Mouse (Mus musculus): ENCODE data around the gene Farp2. TPM values are rescaled to one million over a fixed set of nuclear protein-coding genes. Genes with fewer than 3 reads are reported as not detected.

Farp2 gene
- polyA plus RNA-seq, 1 experiment from 2014 or later: 3.4 TPM

DNA sequence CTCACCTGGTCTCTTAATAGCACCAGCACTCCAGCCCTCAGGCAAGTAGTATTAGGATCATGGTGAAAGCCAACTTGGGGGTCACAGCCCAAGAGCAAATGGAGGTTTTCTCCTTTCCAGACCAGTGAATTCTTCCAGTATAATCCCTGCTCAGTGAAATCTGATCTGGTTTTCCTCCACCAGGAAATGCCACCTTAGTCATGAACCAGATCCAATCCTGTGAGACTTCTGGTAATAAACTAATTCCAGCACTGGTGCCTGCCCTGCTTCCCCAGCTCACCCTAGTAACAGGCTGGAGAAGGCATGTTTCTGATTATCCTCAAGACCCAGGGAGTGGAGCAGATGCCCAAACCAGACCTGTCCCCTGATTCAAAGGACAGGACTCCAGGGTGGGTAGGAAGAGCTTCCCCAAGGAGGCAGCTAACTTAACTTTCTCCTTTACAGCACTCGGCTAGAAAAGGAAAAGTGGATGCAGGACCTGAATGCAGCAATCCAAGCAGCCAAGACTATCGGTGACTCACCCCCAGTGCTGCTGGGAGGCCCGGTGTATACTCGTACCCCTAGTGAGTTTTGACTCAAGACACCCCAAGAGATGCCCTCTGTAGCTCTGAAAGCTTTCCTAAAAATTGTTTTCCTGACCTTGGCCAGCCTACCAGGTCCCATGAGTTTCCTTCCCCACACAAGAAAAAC lies 106.3 kb downstream of the Farp2 start:
- no peak for TF ChIP-seq EP300 (IDR thresholded peaks at IDR 0.05)
- TF ChIP-seq CTCF (IDR thresholded peaks at IDR 0.05): no peak

DNA sequence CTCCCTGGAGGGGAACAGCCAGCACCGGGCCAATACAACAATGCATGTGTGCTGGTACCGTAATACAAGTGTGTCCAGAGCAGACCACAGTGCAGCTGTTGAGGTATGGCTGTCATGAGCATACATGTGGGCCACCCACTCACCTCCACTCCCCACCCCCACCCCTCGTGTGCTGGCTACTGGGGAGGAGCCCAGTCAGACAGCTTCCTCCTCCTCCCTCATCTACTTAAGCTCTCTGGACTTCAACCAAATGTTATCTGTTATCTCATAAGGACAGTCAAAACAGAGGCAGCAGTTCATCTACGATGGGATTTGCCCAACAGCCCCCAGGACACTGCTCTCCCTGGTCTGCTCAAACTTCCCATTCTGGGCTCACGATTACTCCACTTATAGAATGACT lies 107.1 kb downstream of the Farp2 start:
- 61% methylated on average over 5 of the region's 5 CpGs for WGBS
- ATAC-seq (no peak), DNase-seq (ENCODE audit: low spot score) (no peak)
- TF ChIP-seq CTCF (IDR thresholded peaks at IDR 0.05): no peak
- no peak for TF ChIP-seq EP300 (IDR thresholded peaks at IDR 0.05)
- H3K27me3 ChIP-seq (replicated peaks; ENCODE audit: insufficient read depth, low read length): no peaks in the 10 kb centered on the region
- no peak overlapping the region for H3K27ac ChIP-seq (ENCODE audit: low read length)
- no peaks in the 10 kb centered on the region for H3K9me3 ChIP-seq (ENCODE audit: low read length)
- H3K4me3 ChIP-seq (ENCODE audit: low read depth, low read length): no peak overlapping the region
- H3K36me3 ChIP-seq (ENCODE audit: insufficient read depth, low read length): peaks cover 31% of the 10 kb centered on the region
- H3K4me2 ChIP-seq (replicated peaks; ENCODE audit: low read depth, low read length): no peak overlapping the region
- H3K4me1 ChIP-seq (ENCODE audit: insufficient read depth, low read depth, low read length): no peaks in the 10 kb centered on the region
- no peak overlapping the region for H3K9ac ChIP-seq (replicated peaks; ENCODE audit: low read depth)

More for the DNA sequence above, 106.3 kb downstream of the Farp2 start:
- Histone ChIP-seq H3K9ac (replicated peaks; ENCODE audit: low read depth) (no peak overlapping the region), H3K36me3 (ENCODE audit: insufficient read depth, low read length) (peaks cover 24% of the 10 kb centered on the region), H3K4me3 (ENCODE audit: low read depth, low read length) (no peak overlapping the region), H3K27ac (ENCODE audit: low read length) (no peak overlapping the region), H3K27me3 (replicated peaks; ENCODE audit: insufficient read depth, low read length) (no peaks in the 10 kb centered on the region), H3K9me3 (ENCODE audit: low read length) (no peaks in the 10 kb centered on the region), H3K4me1 (ENCODE audit: insufficient read depth, low read depth, low read length) (no peaks in the 10 kb centered on the region), H3K4me2 (replicated peaks; ENCODE audit: low read depth, low read length) (no peak overlapping the region)
- ATAC-seq (no peak), DNase-seq (ENCODE audit: low spot score) (no peak)
- 86% methylated on average over 4 of the region's 4 CpGs for WGBS

DNA sequence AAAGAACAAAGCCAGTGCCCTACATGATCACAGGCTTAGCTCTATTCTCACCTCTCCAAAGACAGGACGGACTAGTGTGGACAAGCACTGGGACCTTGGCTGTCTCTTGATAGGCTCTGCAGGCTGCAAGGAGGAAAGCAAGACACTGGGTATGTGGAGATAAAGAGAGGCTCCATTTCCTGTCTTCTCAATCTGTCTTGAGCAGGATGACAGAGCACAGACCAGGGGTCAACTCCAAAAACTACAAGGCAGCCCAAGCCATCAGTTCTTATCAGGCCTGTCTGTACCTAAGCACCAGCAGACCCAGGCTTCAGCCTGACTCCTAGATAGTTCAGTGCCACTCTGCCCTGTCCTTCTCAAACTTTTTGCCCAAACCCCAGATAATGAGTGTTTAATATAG lies 112.6 kb downstream of the Farp2 start:
- DNase-seq (ENCODE audit: low spot score): no peak
- H3K9me3 ChIP-seq (ENCODE audit: low read length): no peaks in the 10 kb centered on the region
- H3K36me3 ChIP-seq (ENCODE audit: insufficient read depth, low read length): peaks cover 59% of the 10 kb centered on the region
- no peak overlapping the region for H3K4me2 ChIP-seq (replicated peaks; ENCODE audit: low read depth, low read length)
- H3K4me3 ChIP-seq (ENCODE audit: low read depth, low read length): no peak overlapping the region
- no peak overlapping the region for H3K9ac ChIP-seq (replicated peaks; ENCODE audit: low read depth)
- H3K4me1 ChIP-seq (ENCODE audit: insufficient read depth, low read depth, low read length): no peaks in the 10 kb centered on the region
- WGBS: 42% methylated on average over 1 of the region's 1 CpGs
- no peaks in the 10 kb centered on the region for H3K27me3 ChIP-seq (replicated peaks; ENCODE audit: insufficient read depth, low read length)
- TF ChIP-seq EP300 (IDR thresholded peaks at IDR 0.05): no peak
- TF ChIP-seq CTCF (IDR thresholded peaks at IDR 0.05): no peak
- ATAC-seq: no peak
- H3K27ac ChIP-seq (ENCODE audit: low read length): no peak overlapping the region

DNA sequence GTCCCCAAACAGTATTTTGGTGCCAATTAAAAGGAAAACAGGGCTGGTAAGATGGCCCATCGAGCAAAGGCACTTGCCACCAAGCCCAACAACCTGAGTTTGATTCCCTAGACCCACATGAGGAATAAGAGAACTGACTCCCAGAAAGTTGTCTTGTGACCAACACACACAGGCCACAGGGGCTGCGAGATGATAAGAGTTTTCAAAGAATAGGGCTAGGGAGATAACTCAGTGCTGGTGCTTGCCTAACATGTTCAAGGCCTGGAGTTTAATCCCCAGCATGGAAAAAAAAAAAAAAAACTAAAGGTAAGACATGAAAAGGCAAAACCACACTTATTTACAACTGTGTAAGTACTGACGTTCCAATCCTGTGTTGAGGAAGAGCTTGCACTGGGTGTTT lies 118.9 kb downstream of the Farp2 start:
- H3K4me3 ChIP-seq (ENCODE audit: low read depth, low read length): no peak overlapping the region
- ATAC-seq (no peak), DNase-seq (ENCODE audit: low spot score) (no peak)
- H3K9ac ChIP-seq (replicated peaks; ENCODE audit: low read depth): no peak overlapping the region
- peaks cover 12% of the 10 kb centered on the region; the same call in 1 of the 2 replicates for H3K36me3 ChIP-seq (ENCODE audit: insufficient read depth, low read length)
- no peaks in the 10 kb centered on the region for H3K27me3 ChIP-seq (replicated peaks; ENCODE audit: insufficient read depth, low read length)
- H3K4me2 ChIP-seq (replicated peaks; ENCODE audit: low read depth, low read length): no peak overlapping the region
- H3K27ac ChIP-seq (ENCODE audit: low read length): no peak overlapping the region
- H3K4me1 ChIP-seq (ENCODE audit: insufficient read depth, low read depth, low read length): peaks cover 6% of the 10 kb centered on the region; the same call in 1 of the 2 replicates
- TF ChIP-seq EP300 (IDR thresholded peaks at IDR 0.05) (no peak), CTCF (IDR thresholded peaks at IDR 0.05) (no peak)
- WGBS: 77% methylated on average over 3 of the region's 3 CpGs
- H3K9me3 ChIP-seq (ENCODE audit: low read length): no peaks in the 10 kb centered on the region

DNA sequence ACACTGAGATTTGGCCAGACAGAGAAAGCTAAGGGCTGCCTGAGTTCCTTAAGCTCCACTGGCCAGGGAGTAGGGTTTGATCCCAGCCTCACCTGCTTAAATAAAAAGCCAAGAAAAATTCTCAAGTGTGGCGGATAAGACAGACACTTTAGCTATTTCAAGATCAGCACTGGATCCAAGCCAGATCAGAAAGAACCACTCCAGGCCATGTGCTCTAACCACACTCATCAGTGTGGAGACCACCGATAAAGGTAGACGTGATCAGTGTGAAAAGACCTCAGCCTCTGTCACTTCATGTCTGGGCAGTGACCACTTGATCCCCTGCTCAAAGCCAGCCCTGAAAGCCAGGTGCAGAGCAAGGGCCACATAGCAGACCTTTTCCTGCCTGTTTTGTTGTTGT lies 120.8 kb downstream of the Farp2 start:
- Histone ChIP-seq H3K4me3 (ENCODE audit: low read depth, low read length) (no peak overlapping the region), H3K4me2 (replicated peaks; ENCODE audit: low read depth, low read length) (no peak overlapping the region), H3K9me3 (ENCODE audit: low read length) (no peaks in the 10 kb centered on the region), H3K4me1 (ENCODE audit: insufficient read depth, low read depth, low read length) (peaks cover 6% of the 10 kb centered on the region; the same call in 1 of the 2 replicates), H3K27me3 (replicated peaks; ENCODE audit: insufficient read depth, low read length) (no peaks in the 10 kb centered on the region), H3K27ac (ENCODE audit: low read length) (no peak overlapping the region), H3K9ac (replicated peaks; ENCODE audit: low read depth) (no peak overlapping the region), H3K36me3 (ENCODE audit: insufficient read depth, low read length) (0 out of 2 replicates have a peak, but pooled peaks cover 5% of the 10 kb centered on the region)
- WGBS: 54% methylated on average over 3 of the region's 3 CpGs
- no peak for DNase-seq (ENCODE audit: low spot score)
- ATAC-seq: no peak
- TF ChIP-seq EP300 (IDR thresholded peaks at IDR 0.05) (no peak), CTCF (IDR thresholded peaks at IDR 0.05) (no peak)

DNA sequence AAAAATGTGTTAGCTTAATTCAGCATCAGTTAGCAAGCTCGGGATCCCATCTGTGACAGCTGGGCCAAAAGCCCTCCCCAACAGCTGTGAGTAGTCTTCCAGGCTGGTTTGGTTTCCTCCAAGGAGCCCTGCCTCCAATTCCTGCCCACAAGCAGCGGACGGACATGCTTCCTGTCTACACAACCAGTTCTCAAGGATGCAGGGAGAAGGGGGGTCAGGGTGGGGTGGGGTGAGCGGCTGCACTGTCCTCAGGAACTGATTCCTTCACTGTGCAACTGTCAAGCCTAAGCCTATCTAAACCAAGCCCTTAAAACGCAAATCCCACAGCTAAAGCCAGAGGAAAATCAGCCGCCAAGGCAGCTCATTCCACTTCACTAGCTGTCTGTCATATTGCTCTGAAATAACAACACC lies 122.6 kb downstream of the Farp2 start:
- H3K4me3 ChIP-seq (ENCODE audit: low read depth, low read length): peak overlapping the region; percentile 96

More for the DNA sequence above, 122.6 kb downstream of the Farp2 start:
- peak overlapping the region; percentile 90 for H3K4me2 ChIP-seq (replicated peaks; ENCODE audit: low read depth, low read length)
- peak overlapping the region; percentile 98 for H3K27ac ChIP-seq (ENCODE audit: low read length)
- no peaks in the 10 kb centered on the region for H3K9me3 ChIP-seq (ENCODE audit: low read length)
- no peaks in the 10 kb centered on the region for H3K36me3 ChIP-seq (ENCODE audit: insufficient read depth, low read length)
- DNase-seq (ENCODE audit: low spot score) (peak; percentile 74), ATAC-seq (peak; percentile 13)
- peak overlapping the region; percentile 94 for H3K9ac ChIP-seq (replicated peaks; ENCODE audit: low read depth)
- 3% methylated on average over 6 of the region's 6 CpGs for WGBS
- TF ChIP-seq CTCF (IDR thresholded peaks at IDR 0.05) (no peak), EP300 (IDR thresholded peaks at IDR 0.05) (no peak)
- no peaks in the 10 kb centered on the region for H3K27me3 ChIP-seq (replicated peaks; ENCODE audit: insufficient read depth, low read length)
- peaks cover 6% of the 10 kb centered on the region; the same call in 1 of the 2 replicates for H3K4me1 ChIP-seq (ENCODE audit: insufficient read depth, low read depth, low read length)

Measured in lung, postnatal 0 days (tissue).